Mouse (Mus musculus) testis, postnatal 10 days (tissue): ENCODE measurements around the gene Rps6ka5.
A peak's percentile ranks its signal among the peaks of the same experiment; 100 is the strongest.

Experiments used
- DNase-seq: peaks from one replicate; pipeline ENCODE4 v3.0.0; 2021; ENCODE audit warnings: low spot score

The Rps6ka5 gene

GRCm38 (mm10) chr12:100529651-100530050 is 197.1 kb downstream of the Rps6ka5 start:
- DNase-seq, result peak; percentile 34

GRCm38 (mm10) chr12:100529172-100529571 is 197.6 kb downstream of the Rps6ka5 start:
- DNase-seq, result peak; percentile 70

GRCm38 (mm10) chr12:100528246-100528645 is 198.5 kb downstream of the Rps6ka5 start:
- DNase-seq, result peak; percentile 39

GRCm38 (mm10) chr12:100527753-100528152 is 199.0 kb downstream of the Rps6ka5 start:
- peak; percentile 65 for DNase-seq

- peak; percentile 31 for DNase-seq
These were observed 199.5 kb downstream of the Rps6ka5 start for GRCm38 (mm10) chr12:100527241-100527640.

GRCm38 (mm10) chr12:100525939-100526338 is 200.8 kb downstream of the Rps6ka5 start:
- DNase-seq, result peak; percentile 21

- DNase-seq, result peak; percentile 77
These were observed 206.0 kb downstream of the Rps6ka5 start, which contains the start of gene Ttc7b for GRCm38 (mm10) chr12:100520794-100521186. Ttc7b (minus strand) TSS chr12:100520826.

- peak; percentile 76 for DNase-seq
These were observed 206.5 kb downstream of the Rps6ka5 start for GRCm38 (mm10) chr12:100520077-100520793.

- DNase-seq, result no peak
These were observed 207.1 kb downstream of the Rps6ka5 start for GRCm38 (mm10) chr12:100519684-100520076.

GRCm38 (mm10) chr12:100517371-100517770 is 209.4 kb downstream of the Rps6ka5 start:
- DNase-seq, result no peak

- DNase-seq, result no peak
These were observed 210.5 kb downstream of the Rps6ka5 start for GRCm38 (mm10) chr12:100516161-100516838.

GRCm38 (mm10) chr12:100515493-100515892 is 211.3 kb downstream of the Rps6ka5 start:
- no peak for DNase-seq

- DNase-seq, result no peak
These were observed 212.2 kb downstream of the Rps6ka5 start for GRCm38 (mm10) chr12:100514611-100515010.

GRCm38 (mm10) chr12:100513131-100513530 is 213.7 kb downstream of the Rps6ka5 start:
- no peak for DNase-seq

GRCm38 (mm10) chr12:100512641-100513040 is 214.1 kb downstream of the Rps6ka5 start:
- no peak for DNase-seq

- DNase-seq, result no peak
These were observed 217.0 kb downstream of the Rps6ka5 start for GRCm38 (mm10) chr12:100509615-100510282.

GRCm38 (mm10) chr12:100508668-100509067 is 218.1 kb downstream of the Rps6ka5 start:
- DNase-seq, result no peak

- DNase-seq, result no peak
These were observed 221.3 kb downstream of the Rps6ka5 start for GRCm38 (mm10) chr12:100505484-100505883.

- no peak for DNase-seq
These were observed 222.2 kb downstream of the Rps6ka5 start for GRCm38 (mm10) chr12:100504585-100504984.

GRCm38 (mm10) chr12:100503659-100504058 is 223.1 kb downstream of the Rps6ka5 start:
- no peak for DNase-seq

GRCm38 (mm10) chr12:100502544-100502943 is 224.2 kb downstream of the Rps6ka5 start:
- DNase-seq, result no peak

GRCm38 (mm10) chr12:100501261-100501660 is 225.5 kb downstream of the Rps6ka5 start:
- no peak for DNase-seq

- no peak for DNase-seq
These were observed 227.3 kb downstream of the Rps6ka5 start for GRCm38 (mm10) chr12:100499469-100499868.
